Mouse (Mus musculus) small intestine, adult 2 months (tissue): Measurements from ENCODE around the gene Msantd2. TPM values are rescaled to one million over a fixed set of nuclear protein-coding genes. Genes with fewer than 3 reads are reported as not detected.

Source experiments
- H3K27ac ChIP-seq: fragments of 200-500 bp; 2 replicates; pipeline ENCODE4 v1.5.1; 2012; ENCODE audit warnings: low read depth, low read length, control low read depth, inconsistent platforms; ENCODE audit not compliant: insufficient read depth
- H3K27me3 ChIP-seq: fragments of 200-500 bp; 2 replicates; pipeline ENCODE4 v1.6.1; 2012; ENCODE audit warnings: mild to moderate bottlenecking, moderate library complexity, low read length, inconsistent platforms; ENCODE audit not compliant: control insufficient read depth, insufficient read depth
- H3K36me3 ChIP-seq: fragments of 200-500 bp; 2 replicates; pipeline ENCODE4 v1.6.1; 2012; ENCODE audit warnings: mild to moderate bottlenecking, low read length, control low read depth, inconsistent platforms; ENCODE audit not compliant: control insufficient read depth, insufficient read depth
- H3K4me1 ChIP-seq: fragments of 200-500 bp; 2 replicates; pipeline ENCODE4 v1.6.1; 2012; ENCODE audit warnings: low read length, inconsistent platforms, mixed read lengths; ENCODE audit not compliant: control insufficient read depth, insufficient read depth, insufficient read length
- H3K4me3 ChIP-seq: fragments of 200-500 bp; 2 replicates; pipeline ENCODE4 v1.5.1; 2012; ENCODE audit warnings: low read depth, mild to moderate bottlenecking, control low read depth, inconsistent platforms, low read length, moderate library complexity
- CTCF ChIP-seq: fragments of 200-500 bp; IDR thresholded peaks from 2 replicates; pipeline ENCODE4 v1.5.1; 2012; ENCODE audit warnings: low read depth, mild to moderate bottlenecking, control low read depth, inconsistent platforms, low read length, moderate library complexity, mixed read lengths; ENCODE audit not compliant: insufficient replicate concordance, insufficient read length; ENCODE audit errors: extremely low read depth
- POLR2A ChIP-seq: fragments of 200-500 bp; IDR thresholded peaks from 2 replicates; pipeline ENCODE4 v1.6.1; 2012; ENCODE audit warnings: low read depth, mild to moderate bottlenecking, control low read depth, inconsistent platforms, low read length, moderate library complexity
- WGBS: fragments of 180-500 bp; shearing (Covaris S2); methylation state at CpG from one replicate; pipeline ENCODE4 v1.1.7; 2018; 5-methylcytosine and 5-hydroxymethylcytosine counted together
- polyA plus RNA-seq: library from polyadenylated mRNA; depleted of rRNA; stranded (reverse); fragments of >200 nt; gene quantifications from 2 replicates; pipeline ENCODE4 v1.2.3, GENCODE M21; 2012; rRNA removed

Msantd2 gene
- polyA plus RNA-seq, 1 experiment = 16.2 TPM

DNA sequence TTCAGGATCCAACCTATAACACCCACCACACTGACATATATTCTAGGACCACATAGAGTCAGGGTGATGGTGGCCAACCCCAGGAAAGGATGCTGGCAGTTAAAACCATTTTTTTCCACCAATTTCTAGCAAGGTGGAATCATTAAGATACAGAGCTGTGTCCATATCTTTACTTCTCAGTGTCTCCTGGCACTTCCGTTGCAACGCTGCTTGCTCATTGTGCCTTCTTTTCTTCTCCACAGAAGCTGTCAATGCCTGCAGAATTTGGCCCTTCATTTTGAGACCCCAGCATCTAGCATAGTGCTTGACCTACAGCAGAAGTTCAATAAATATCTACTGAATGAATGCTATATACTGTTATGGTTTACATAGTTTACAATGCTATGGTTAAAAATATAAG is 77.9 kb downstream of the Msantd2 start:
- TF ChIP-seq POLR2A (no peak), CTCF (no peak)
- WGBS = 94% methylated on average over 2 of the region's 2 CpGs
- no peaks in the 10 kb centered on the region for H3K27me3 ChIP-seq

DNA sequence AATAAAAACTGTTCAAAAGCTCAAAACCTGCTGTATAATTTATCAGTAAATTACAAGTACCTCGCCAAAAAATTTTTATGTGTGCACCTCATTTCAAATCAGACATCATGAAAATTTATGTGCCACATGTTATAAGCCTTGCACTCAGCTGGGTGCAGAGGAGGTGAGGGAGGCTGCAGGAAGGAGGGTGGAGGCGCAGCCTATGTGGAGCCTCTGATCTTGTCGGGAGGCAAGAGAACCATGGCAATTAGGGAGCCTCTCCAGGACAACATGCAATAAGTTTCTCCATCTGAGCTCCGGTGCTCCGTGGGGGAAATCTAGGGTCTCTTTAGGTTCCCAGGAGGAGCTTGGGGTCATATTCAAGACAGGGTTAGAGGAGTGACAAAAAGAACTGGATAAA is 78.3 kb downstream of the Msantd2 start:
- no peaks in the 10 kb centered on the region for H3K36me3 ChIP-seq
- TF ChIP-seq CTCF (no peak), POLR2A (no peak)
- no peak overlapping the region for H3K27ac ChIP-seq
- H3K4me3 ChIP-seq = no peak overlapping the region
- no peaks in the 10 kb centered on the region for H3K27me3 ChIP-seq
- H3K4me1 ChIP-seq = peaks cover 16% of the 10 kb centered on the region
- WGBS = 57% methylated on average over 5 of the region's 5 CpGs

More for the DNA sequence above, 77.9 kb downstream of the Msantd2 start:
- Histone ChIP-seq H3K4me3 (no peak overlapping the region), H3K36me3 (no peaks in the 10 kb centered on the region), H3K4me1 (peaks cover 16% of the 10 kb centered on the region), H3K27ac (no peak overlapping the region)

DNA sequence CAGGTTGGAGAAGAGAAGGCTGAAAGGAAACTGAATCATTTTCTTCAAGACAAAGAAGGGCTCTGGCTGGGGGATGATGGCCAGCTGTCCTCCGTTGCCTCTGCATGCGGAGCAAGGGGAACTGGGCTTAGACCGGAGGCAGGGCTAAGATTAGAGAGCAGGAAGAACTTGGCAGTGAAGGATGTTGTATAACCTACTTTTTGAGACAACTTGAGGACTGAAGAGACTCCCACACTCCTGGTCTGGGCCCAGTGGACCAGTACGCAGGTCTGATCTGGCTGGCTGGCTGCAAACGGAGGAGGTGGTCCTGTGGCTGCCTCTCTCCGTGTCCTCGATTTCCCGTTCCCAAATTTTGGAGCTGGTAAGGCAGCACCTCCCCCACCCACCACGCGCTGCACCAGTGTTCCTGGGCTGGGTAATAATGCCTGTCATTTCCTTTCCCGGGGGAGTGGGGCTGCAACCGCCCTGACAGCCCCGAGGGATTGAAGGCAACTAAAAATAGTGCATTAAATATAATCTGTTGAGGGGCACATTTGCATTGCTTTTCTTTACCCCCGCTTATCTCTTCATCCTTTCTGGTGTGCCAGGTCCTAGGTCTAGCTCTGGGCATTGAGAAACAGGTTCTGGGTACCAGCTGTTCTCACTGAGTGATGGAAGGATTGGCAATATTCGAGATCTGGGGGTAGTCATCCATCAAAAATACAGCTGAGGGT is 78.9 kb downstream of the Msantd2 start:
- Histone ChIP-seq H3K36me3 (no peaks in the 10 kb centered on the region), H3K27me3 (no peaks in the 10 kb centered on the region), H3K4me1 (peaks cover 16% of the 10 kb centered on the region), H3K27ac (peak overlapping the region; percentile 59), H3K4me3 (0 out of 2 replicates have a peak overlapping the region, but pooled peaks have one; percentile 21)
- TF ChIP-seq POLR2A (no peak), CTCF (no peak)
- 17% methylated on average over 15 of the region's 15 CpGs for WGBS

DNA sequence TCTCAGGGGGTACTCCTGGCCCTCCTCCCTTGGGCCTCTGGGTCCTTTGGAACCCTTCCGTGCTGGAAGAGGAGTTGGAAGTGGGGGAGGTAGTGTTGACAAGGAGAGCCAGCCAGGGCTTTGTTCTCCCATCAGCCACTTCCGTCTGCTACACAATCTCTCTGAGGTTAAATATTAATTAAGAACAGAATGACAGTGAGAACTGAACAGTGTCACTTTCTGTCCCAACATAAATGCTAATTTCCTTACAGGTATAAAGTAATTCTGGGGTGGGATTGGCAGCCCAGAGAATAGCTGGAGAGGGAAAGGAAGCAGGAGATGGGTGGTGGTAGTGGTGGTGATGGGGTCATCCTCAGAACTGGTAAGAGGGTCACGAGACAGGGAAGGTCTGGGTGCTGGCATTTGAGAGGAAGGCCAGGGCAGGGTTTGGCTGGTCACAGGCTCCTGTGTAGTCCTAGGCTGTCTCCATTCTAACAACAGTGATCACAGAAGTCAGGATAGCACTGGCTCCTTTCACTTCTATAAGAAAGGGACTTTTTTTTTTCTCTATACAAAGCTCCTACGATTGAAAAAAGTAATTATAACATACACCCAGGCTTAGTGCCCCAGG is 79.6 kb downstream of the Msantd2 start:
- no peak for TF ChIP-seq CTCF
- TF ChIP-seq POLR2A = no peak; the same call in 1 of the 2 replicates
- H3K36me3 ChIP-seq = no peaks in the 10 kb centered on the region
- H3K4me1 ChIP-seq = peaks cover 16% of the 10 kb centered on the region
- whole genome bisulfite sequencing = 12% methylated on average over 4 of the region's 4 CpGs
- H3K27ac ChIP-seq = peak overlapping the region; percentile 98
- H3K27me3 ChIP-seq = no peaks in the 10 kb centered on the region; the same call in 1 of the 2 replicates
- H3K4me3 ChIP-seq = peak overlapping the region; percentile 21; the same call in 1 of the 2 replicates

DNA sequence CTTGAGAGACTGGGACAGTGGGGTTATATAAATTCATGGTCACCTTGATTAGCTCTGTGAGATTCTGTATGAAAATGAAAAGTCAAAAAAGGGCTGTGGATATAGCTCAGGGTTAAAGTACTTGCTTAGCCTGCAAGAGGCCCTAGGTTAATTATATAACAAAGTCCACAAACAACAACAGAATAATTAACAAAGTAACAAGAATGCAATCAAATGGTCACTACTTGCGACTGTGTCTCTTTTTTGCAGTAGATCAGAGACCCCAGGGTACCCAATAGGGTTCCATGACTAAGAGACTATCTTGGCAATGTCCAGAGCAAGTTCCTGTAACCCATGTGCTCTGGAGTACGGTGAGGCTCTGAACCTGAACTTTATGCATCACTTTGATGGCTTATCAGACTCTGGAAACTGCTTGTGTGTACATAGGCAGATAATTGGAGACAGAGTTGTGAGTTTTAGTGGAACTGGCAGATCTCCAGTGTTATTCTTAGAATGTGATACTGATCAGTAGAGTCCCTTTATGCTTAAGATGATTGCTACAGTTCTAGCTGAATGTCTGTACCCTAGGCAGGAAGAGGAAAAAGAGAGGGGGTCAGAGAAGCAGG is 80.2 kb downstream of the Msantd2 start:
- Histone ChIP-seq H3K27ac (peak overlapping the region; percentile 41; the same call in 1 of the 2 replicates), H3K27me3 (no peaks in the 10 kb centered on the region; the same call in 1 of the 2 replicates), H3K4me1 (peaks cover 16% of the 10 kb centered on the region), H3K36me3 (no peaks in the 10 kb centered on the region), H3K4me3 (no peak overlapping the region)
- no peak for TF ChIP-seq CTCF
- TF ChIP-seq POLR2A = no peak
- WGBS = 25% methylated on average over 2 of the region's 2 CpGs

DNA sequence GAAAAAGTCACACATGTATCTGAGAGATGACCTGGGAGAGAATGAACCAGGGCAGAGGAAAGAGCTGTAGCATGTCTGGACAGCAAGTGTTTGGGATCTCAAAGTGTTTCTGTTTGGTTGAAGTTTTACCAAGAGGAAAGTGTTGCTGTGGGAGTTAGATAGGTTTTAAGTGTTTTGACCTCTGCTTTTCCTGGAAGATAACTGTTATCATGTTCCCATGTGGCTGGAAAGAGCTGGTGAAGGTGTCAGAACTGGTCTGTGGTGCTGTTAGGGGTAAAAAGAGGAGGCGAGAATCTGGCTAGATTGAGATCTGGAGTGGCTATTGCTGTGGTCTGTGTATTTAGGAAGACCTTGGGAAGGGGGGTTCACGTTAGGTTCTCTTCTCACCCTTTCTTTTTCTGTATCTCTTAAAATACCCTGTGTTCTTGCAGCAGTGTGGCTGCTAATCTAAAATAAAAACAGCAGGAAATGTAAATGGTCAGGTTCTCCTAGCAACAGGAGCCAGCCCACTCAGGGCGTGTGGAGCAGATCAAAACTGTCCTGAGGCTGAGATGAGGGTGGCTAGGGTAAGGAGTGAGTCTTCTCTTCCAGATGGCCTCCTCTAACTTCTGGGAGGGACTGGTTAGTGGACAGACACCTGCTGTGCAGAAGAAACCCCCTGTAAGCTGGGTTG is 83.2 kb downstream of the Msantd2 start:
- Histone ChIP-seq H3K36me3 (no peaks in the 10 kb centered on the region), H3K27ac (no peak overlapping the region), H3K4me1 (peaks cover 16% of the 10 kb centered on the region), H3K27me3 (no peaks in the 10 kb centered on the region; the same call in 1 of the 2 replicates), H3K4me3 (no peak overlapping the region)
- TF ChIP-seq POLR2A = no peak
- TF ChIP-seq CTCF = no peak
- 59% methylated on average over 3 of the region's 3 CpGs for WGBS

Other genes starting within 250 kb of the Msantd2 start
- 1.2 and 42.3 TPM in 2 replicates for gene Slc37a2, start 233.6 kb upstream of the Msantd2 start, polyA plus RNA-seq
- 0.37 and 0.66 TPM in 2 replicates for gene Ccdc15, start 140.9 kb upstream of the Msantd2 start, polyA plus RNA-seq
- 0.11 and 0.32 TPM in 2 replicates for gene Hepacam, start 122.0 kb upstream of the Msantd2 start, polyA plus RNA-seq
- 5.1 and 12.0 TPM in 2 replicates for gene Robo4, start 87.4 kb upstream of the Msantd2 start, polyA plus RNA-seq
- gene Robo3, start 56.1 kb upstream of the Msantd2 start, polyA plus RNA-seq = 0.96 and 1.9 TPM in 2 replicates
- 10.1 and 13.6 TPM in 2 replicates for gene Esam, start 38.8 kb downstream of the Msantd2 start, polyA plus RNA-seq
- 2.7 and 56.1 TPM in 2 replicates for gene Vsig2, start 49.9 kb downstream of the Msantd2 start, polyA plus RNA-seq
- gene Nrgn, start 63.6 kb downstream of the Msantd2 start, polyA plus RNA-seq = 3.1 and 7.8 TPM in 2 replicates
- gene Siae, start 66.4 kb downstream of the Msantd2 start, polyA plus RNA-seq = 2.7 and 8.0 TPM in 2 replicates
- 0.39 and 0.42 TPM in 2 replicates for gene Spa17, start 124.4 kb downstream of the Msantd2 start, polyA plus RNA-seq
- 22.4 and 45.1 TPM in 2 replicates for gene Tbrg1, start 168.0 kb downstream of the Msantd2 start, polyA plus RNA-seq
- not detected in 2 replicates for gene Panx3, start 179.9 kb downstream of the Msantd2 start, polyA plus RNA-seq
- gene Olfr160, start 226.9 kb downstream of the Msantd2 start, polyA plus RNA-seq = not detected in 2 replicates